Mouse (Mus musculus) erythroid progenitor cell, adult 5-6 weeks (primary cell): ENCODE measurements around the gene Pigc. TPM values are rescaled to one million over a fixed set of nuclear protein-coding genes. Genes with fewer than 3 reads are reported as not detected.

Source experiments
- ATAC-seq: replicated peaks from 2 replicates; pipeline ENCODE4 v1.8.0; 2016; ENCODE audit warnings: moderate number of reproducible peaks, mild to moderate bottlenecking, moderate TSS enrichment, inconsistent platforms; ENCODE audit not compliant: poor library complexity, low FRiP score, severe bottlenecking
- total RNA-seq, 2 experiments: library from RNA; stranded (forward) in 1 of 2; stranded (reverse) in 1 of 2; fragments of 150-400 nt in 1 of 2; fragments of 186-747, 209-891 nt in 1 of 2; gene quantifications; 2 replicates each; pipeline versions ENCODE4 v1.2.3 to v1.2.4; 2015 to 2017; ENCODE audit warnings: low replicate concordance in 2 of 2

The Pigc gene
- total RNA-seq, 2 experiments from 2014 or later: 7.1 to 9.8 TPM

DNA sequence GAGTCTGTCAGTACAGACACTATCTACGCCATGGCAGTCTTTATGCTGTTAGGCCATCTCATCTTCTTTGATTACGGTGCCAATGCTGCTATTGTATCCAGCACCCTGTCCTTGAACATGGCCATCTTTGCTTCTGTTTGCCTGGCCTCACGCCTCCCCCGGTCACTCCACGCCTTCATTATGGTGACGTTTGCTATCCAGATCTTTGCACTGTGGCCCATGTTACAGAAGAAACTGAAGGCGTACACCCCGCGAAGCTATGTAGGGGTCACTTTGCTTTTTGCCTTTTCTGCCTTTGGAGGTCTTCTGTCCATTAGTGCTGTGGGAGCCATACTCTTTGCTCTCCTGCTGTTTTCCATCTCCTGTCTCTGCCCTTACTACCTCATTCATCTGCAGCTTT, 1.9 kb downstream of the Pigc start:
- ATAC-seq: no peak

DNA sequence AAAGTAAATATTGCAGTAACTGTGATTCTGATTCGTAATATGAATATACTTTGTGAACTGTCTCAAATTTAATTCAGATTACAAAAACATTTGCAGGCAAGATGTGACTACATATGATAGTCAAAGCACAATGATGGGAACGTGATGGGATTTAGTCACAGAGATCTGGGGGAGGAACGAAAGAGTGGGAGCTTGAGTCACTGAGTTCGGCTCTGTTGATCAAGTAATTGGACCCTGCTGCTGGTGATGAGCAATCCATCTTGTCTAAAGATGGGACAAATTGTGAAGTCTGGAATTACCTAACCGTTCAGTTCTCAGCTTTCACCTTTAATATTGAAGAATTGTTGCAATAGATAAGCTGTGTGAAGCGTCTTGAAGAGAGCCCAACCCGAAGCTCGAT, 3.2 kb downstream of the Pigc start:
- ATAC-seq: no peak

DNA sequence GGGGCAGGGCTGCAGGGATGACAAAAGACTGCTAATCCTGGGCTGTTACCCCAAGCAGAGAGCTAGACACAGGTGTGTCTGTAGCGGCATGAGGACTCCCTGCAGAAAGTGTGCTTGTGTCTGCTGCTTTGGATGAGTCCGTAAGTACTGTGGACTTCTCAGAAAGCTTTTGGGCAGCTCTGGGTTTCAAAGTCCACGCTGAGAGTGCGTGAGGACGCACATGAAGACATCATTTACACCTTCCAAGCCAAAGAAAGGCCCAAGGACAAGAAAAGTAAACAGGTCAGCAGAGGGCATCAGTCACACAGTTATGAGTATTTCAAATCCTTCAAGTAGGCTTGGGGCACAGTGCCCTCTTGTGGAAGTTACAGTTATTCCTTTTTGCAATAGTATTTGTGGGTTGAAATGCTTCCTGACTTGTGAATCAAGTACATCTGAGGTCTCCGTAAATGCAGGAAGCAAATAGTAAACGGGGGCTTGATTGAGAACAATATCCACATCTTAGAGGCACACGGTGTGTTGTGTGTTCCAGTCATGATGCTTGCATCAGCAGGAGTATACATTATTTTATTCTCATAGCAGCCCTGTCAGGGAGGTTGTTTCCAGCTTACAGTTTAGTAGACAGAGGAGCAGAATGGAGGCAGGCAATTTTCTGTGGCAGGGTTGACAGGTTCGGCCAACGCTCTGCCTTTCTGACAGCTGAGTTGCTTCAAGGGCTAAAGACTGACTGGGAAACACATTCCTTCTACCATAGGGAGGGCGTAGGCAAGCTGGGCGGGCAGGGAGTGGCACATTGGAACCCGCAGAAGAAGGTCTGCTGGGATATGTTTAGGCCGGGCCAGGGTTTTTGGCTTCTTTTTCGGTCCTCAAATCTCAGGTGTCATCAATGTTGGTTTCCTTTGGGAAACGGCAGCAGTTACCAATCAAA, 7.5 kb downstream of the Pigc start:
- peak; percentile 81 for ATAC-seq

DNA sequence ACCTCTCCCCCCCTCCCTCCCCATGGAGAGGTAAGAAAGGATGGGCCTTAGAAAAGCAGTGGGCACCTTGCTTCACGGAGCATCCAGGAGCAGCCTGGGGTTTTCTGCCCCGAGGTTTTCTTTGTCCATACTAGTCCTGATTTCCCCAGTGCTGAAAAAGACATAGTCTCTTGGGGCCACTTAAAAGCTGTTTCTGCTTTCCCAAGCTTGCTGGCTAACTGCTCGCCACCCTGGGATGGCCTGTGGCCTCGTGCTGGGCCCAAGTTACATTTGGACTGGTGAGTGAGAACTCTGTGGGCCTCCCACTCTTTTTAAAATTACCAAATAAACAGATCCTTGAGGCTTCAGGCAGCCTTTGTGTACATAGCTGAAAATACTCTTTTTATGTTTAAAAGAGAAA, 8.3 kb downstream of the Pigc start:
- ATAC-seq: no peak

DNA sequence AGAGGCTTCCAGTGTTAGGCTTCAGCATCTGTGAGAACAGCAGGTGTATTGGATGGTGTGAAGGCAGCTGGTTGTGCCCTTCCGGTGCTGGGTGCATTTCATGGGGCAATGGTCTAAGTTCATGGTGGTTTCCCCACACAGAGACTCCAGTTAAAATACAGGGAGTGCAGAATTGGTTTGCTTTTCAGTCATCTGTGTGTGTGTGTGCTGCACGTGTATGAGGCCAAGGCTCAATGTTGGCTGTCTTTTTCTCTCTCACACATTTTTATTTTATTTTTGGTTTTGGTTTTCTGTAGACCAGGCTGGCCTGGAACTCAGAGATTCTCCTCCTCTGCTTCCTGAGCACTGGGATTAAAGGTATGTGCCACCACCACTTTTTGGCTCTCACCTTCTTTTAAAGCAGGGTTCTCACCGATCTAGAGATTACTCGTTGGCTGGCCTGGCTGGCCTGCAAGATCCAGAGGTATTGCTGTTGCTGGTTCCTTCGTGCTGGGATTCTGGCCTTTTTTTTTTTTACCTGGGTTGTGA, 9.3 kb downstream of the Pigc start:
- no peak for ATAC-seq

DNA sequence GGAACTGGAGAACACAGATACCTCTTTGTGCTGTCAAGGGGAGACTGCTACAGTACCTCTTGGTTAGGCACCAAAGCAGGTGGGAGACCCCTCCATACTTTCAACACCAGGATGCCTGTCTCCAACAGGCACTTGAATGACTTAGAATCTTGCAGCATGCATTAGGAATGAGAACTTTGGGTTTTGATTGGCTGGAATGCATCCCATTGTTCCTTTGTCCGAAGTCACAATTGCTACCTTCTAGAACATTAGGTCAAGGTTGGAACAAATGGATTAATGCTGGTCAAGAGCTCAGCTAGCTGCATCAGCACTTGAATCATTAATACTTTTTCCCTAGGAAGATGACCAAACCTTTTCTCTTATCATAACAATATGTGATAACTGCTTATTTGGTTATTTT, 10.6 kb downstream of the Pigc start, which contains the start of gene 4930558K02Rik:
Gene 4930558K02Rik, minus strand, starts transcription at position 101 of the 400 bp plus-strand sequence.
- ATAC-seq: no peak

DNA sequence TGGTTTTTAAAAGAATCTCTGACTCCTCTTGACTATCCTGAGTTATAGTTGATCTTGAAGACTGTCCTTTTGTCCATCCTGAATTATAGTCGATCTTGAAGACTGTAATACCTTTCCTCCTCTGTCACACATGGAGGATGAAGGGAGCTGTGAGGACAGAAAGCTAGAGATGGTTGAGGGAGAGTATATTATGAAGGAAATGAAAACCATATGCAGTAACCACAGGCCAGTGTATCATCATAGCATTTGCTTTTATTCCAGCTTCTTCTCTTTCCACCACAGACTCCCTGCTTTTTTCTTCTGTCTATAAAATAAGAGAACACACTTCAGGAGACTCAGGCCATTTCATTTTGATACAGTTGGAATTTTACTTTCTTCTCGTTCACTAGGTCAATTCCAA, 11.1 kb downstream of the Pigc start:
- no peak for ATAC-seq

DNA sequence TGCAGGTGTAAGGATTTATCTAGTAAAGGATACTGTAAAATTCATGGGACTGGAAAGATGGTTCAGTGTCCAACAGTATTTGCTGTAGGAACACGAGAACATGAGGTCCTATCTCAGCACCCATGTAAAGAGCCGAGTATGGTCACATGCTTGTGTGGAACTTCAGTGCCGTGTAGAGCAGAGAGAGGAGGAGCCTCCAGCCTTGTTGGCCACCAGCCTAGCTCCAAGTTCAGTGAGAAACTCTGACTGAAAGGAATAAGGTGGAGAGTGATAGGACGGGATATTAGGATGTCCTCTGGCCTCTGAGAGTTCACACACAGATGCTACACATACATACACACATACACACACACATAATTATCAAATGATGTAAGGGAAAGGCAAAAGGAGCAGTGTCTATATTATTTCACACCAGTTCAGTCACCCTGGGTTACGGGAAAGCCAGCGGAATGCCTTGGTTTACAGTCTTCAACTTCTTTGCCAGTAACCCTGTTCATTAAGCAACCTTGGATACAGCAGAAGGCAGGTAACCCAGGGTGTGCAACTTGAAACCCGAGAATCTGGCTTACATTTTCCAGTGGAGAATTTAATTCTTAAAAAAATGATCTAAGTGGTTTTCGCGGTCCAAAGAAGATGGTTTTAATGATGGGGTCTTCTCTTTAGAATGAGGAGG, 11.8 kb downstream of the Pigc start:
- ATAC-seq: no peak

DNA sequence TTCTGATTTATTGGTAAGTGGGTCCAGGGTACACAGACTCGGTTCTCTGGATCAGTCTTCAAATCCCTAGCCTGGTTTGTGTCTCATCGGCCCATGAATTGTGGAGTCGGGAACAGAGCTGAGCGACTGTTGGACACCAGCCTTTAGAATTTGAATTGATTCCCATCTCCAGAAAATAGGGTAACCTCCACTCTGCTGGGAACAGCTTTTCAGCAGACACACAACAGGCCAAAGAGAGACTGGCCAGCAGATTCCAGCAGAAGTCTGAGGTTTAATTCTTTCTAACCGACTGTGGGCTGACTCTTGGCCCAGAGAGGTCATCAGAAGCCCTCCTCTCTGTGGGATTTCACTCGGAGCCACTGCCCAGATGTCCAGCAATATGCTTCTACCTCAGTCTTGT, 14.5 kb downstream of the Pigc start:
- no peak for ATAC-seq

DNA sequence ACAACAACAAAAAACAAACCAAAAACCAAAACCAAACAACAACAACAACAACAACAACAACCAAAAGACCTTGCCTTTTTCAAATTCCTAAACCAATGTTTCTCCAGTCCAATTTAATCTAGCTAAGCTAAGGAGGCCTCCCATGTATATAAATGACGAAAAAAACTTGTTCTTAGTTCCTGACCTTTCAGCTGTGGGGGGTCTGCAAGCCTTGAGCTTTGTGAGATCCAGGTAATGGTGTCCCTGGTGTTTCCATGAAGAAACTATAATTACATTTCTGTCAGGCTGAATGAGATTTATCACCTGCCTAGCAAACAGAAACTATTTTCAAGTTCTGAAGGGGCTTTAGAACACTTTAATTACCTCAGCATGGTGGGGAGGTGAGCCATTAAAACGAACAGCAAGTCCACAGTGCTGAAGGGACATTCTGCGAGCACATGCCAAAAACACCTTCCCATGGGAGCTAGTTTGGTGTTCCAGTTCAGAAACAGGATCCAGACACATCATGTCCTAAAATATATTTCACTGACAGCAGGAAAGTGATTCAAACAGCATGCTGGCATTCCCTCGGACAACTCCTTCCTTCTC, 15.1 kb downstream of the Pigc start:
- no peak for ATAC-seq

DNA sequence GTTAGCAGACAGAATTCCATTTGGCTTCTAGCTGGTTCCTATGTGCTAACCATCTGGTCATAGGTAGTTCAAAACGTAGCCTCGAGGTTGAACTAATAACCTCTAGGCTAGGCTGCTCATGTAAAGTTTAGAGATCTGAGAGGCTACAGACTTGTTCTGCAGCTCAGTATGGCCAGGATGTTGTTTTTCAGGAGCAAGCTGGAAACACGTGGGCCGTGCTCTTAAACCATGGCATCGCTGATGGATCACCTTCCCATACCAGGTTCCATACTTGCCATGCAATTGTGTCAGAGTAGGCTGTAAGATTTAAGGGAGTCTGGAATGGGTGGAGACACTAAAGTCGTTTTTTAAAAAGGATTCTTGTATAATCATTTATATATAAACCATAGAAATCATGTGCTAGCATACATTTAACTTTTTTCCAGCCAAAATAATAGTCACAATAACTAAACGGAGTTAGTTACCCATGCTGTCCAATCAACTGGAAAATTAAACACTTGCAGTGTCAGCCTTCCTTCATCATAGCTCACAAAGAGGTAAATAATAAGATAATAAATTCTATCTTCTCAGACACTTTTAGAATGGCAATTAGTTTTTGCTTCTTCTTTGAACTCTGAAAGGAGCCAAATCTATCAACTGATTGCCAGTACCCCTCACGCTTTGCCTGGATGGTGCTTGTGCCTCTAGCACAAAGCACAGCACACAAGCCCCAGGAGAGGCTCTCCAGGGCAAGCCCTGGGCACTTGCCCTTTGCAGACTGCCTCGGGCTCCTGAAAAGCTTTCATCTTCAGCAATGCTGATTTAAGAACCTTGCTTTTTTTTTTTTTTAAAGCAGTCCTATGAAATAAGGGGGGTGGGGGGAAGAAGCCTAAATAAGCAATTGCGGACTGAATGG, 21.9 kb downstream of the Pigc start:
- ATAC-seq: no peak

DNA sequence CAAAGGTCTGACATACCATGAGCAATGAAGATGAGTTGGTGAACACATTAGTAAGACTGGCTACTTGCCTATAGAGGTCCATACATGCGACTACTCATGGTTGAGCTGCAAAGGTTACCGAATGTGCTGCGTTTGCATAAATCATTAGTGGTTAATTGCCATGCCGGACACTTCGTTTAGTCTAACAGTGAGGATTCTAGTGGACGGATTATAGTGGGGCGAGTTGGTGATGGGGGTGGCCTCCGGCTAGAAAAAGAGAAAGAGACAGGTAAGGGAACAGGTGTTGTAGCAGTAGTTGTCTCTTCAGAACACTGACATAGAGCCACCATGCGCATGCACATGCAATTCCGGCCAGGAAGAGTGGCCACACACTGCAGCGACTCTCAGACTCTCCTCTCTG, 22.9 kb downstream of the Pigc start:
- ATAC-seq: no peak

DNA sequence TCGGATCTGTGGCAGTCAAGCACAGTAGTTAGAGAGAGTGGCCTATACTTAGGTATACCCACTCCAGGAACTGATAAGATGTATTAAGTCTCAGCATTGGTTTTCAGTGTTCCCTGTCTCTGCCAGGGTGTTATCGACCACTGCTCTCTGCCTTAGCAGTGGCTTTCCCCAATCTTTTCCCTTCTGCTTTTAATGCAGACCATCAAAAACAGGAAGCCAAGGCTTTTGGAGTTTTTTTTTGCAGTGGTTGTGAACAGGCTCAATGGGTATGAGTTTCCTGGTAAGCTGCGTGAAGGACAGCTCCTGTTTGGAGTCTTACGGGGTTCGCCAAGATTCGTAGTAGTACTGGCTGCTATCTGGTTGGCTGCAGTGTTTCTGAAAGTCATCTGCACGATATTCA, 23.4 kb downstream of the Pigc start:
- ATAC-seq: no peak

DNA sequence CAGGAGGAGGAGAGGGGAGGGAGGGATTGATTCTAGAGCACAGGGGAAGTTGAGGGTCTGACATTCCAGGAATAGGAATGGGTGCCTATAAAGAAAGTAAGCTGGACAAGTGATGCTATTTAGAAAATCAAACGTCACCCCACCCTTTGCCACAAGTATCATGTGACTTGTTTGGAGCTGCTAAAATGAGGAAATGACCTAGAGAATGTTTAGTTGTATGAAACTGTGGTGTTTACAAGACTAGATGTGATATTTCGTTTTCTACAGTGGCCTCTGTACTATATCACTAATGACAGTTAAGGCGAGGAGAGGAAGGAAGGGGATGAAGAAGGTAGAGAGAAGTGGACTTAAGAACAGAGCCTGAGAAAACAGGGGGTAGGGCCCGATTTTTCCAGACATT, 29.8 kb downstream of the Pigc start:
- no peak for ATAC-seq

DNA sequence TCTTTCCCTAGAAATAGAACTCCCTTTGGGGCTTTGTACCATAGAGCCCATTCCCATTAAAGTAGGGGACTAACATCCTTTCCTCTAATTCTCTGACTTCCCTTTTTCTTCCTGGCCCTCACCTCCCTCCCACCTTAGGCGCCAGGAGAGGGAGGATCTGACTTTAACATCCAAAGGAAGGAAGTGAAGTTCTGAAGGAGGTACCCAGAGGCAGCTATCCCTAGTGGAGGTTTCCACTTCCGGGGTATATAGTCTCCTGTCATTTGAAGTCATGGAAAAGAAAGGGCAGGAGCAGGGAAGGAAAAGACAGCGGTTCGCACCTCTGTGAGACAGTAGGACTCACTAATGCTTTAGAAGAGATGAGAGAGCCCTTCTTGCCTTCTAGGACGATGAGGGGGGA, 30.4 kb downstream of the Pigc start:
- ATAC-seq: no peak

DNA sequence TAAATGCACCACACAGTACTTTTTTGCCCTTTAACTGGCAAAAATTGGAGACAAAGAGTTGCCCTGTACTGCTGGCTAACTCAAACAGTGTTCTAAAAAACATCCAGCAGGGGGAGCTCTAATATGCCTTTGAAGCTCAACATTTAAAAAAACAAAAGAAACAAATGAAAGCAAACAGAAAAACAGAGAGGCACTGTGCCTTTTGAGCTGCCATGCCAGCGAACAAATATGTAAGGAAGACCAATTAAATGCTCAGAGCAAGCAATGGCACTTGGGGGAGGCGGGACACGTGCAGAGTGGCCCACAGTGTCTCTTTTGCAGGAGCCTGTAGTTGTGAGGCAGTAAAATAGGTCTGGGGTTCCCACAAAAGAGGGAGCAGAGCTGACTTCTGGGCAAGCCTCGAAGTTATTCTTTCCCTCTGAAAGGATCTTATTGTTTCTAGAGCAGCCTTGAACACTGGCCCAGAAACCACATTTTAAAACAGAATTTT, 30.9 kb downstream of the Pigc start:
- ATAC-seq: peak; percentile 58; the same call in 1 of the 2 replicates

DNA sequence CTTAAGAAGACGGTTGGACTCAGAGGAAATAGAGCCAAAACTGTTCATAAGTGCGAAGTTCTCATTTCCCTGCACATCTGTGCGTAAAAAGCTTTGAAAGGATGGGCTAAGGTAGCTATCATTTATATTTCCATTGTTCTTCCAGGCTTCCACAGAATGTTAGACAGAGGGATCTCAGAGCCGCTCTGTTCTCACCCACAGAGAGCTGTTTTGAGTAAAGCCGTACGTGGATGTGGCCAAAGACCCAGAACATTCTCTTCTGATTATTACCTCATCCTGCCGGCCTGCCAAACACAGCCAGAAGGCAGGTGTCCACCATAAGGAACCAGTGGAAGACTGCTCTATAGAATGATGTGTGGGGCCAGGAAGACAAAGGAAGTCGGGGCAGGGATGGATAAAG, 32.3 kb downstream of the Pigc start:
- ATAC-seq: no peak

DNA sequence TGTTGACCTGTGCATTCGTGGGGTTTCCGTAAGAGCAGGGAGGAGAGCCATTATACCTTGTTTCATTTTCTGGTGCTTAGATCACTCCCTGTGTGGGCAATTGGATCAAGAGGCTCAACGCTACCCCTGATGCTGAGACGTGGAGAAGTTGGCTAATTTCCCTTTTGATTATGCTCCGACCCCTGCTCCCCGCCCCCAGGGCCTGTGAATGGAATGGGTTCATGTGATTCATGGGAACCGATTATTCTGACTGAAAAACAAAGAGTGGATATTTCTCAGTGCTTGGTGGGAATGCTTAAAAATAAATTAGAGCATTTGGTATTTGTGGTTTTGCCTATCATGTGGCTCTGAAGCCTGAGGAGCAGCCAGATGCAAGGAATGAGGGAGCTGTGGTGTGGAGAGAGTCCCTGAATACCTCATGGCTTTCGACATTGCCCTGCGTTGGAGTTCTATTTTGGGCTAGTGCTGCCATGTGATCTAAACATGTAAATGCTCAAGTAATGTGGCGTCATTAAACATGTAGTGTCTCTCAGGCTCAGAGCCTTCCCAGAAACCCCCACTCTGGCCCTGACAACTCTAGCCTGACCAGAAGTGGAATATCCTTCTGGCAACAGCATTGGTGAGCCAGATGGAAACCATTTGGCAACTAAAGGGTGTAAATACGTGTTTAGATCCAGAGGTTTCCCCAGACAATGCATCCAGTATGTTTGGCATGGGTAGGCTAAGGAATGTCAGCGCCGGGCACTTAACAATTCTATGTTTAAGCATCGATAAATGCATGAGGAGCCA, 34.9 kb downstream of the Pigc start:
- no peak for ATAC-seq

DNA sequence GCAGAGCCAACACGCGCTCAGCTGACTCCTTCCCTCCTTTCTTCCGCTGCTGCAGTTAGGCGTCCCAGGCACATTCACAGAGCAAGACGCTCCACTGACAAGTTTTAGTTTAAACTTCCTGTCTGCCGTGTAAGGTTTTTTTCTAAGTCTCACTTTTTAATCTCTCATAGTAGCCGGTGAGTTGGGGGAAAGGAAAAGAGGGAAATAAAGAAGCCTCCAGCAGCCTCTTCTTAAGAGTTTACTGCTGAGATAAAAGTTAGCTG, 35.5 kb downstream of the Pigc start:
- ATAC-seq: no peak
